Mouse (Mus musculus) inflammation-experienced regulatory T-cells, adult 6 months (primary cell): Measurements from ENCODE around the gene Gkn3. TPM values are rescaled to one million over a fixed set of nuclear protein-coding genes. Genes with fewer than 3 reads are reported as not detected.

Source experiments
- ATAC-seq: one replicate; pipeline ENCODE4 v1.8.0; 2017
- polyA plus RNA-seq, 3 experiments: library from polyadenylated mRNA; unstranded; fragments of 100-300 nt; shearing (Covaris generic); gene quantifications; one replicate each; pipeline ENCODE4 v1.2.1; 2017

The Gkn3 gene
- polyA plus RNA-seq, 3 experiments from 2014 or later = not detected

- no peak for ATAC-seq
Observed at GRCm38 (mm10) chr6:87350829-87351228, 37.9 kb downstream of the Gkn3 start, which contains the start of gene Gkn1. TSS of gene Gkn1 (minus strand) at chr6:87350942.

GRCm38 (mm10) chr6:87335935-87336295 is 52.8 kb downstream of the Gkn3 start:
- no peak for ATAC-seq

DNA sequence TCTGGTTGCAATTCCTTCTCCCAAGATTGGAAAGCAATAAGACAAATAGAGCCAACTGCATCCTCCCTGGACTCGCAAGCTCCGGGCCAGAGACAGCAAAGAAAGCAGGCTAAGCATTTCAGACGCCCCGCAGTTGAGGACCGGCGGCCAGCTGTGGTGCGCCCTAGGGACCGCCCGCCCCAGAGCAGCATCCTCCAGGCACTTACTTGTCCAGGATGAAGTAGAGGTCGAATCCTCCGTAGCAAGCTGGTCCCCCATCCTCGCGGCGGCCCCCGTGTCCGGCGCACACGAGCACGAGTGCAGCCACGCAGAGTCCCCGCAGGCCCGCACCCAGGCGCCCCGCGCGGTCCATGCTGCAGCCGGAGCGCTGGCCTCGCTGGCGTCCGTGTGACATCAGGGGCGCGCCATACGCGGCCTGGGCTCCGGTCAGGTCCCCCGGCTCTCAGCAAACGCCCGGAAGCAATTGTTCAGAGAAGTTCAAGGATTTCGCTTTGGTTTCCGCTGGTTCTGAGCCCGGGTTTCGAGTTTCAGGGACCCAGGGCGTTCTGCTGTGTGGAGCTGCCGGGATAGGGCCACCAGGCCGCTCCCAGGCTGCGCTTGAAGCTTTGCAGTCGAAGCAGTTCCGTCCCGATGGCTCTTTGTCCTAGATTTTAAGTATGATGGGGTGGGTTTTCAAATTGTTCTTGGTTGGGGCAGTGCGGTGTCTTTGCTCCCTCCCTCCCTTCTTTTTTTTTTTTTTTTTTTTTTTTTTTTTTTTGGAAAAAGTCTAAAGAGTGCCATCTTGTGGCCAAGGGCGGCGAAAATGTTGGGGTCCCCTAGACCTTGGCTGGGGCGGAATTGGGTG is 53.4 kb downstream of the Gkn3 start, which contains the start of gene Antxr1:
Antxr1 (minus strand) TSS at position 731 of the 844 bp plus-strand sequence.
- no peak for ATAC-seq

GRCm38 (mm10) chr6:87334361-87335090 is 54.2 kb downstream of the Gkn3 start:
- ATAC-seq = no peak

Other genes with a start within 250 kb of the Gkn3 start
- under 1 TPM in 1 of 3 experiments, not detected in 2; 0.34 TPM for gene Antxr1, start 53.1 kb downstream of the Gkn3 start, polyA plus RNA-seq
- not detected for gene Gkn1, start 38.0 kb downstream of the Gkn3 start, polyA plus RNA-seq
- gene Gkn2, start 15.6 kb downstream of the Gkn3 start, polyA plus RNA-seq = not detected
- gene Bmp10, start 40.1 kb upstream of the Gkn3 start, polyA plus RNA-seq = not detected
- gene Arhgap25, start 144.3 kb upstream of the Gkn3 start, polyA plus RNA-seq = 100 to 1,000 TPM in 2 of 3 experiments, 10 to 100 TPM in 1; 77.8 to 111 (median 105) TPM
- gene Prokr1, start 201.8 kb upstream of the Gkn3 start, polyA plus RNA-seq = not detected